7 mouse cellular contexts compared by ENCODE assay signal in genomic region chr1:44101448-44102225, GRCm38 (mm10). TPM values are rescaled to one million over a fixed set of nuclear protein-coding genes. Genes with fewer than 3 reads are reported as not detected.
DNase-seq lines count a peak whose midpoint lies in the region; ATAC-seq and TF ChIP-seq lines count a peak whose summit lies in the region.

No protein-coding gene starts in this region.

- DNase-seq in adrenal gland, adult 8-10 months = peak; percentile 12
- DNase-seq in embryonic facial prominence, embryonic 10.5 days (ENCODE audit: low spot score) = peak; percentile 59
- peak; percentile 37 for DNase-seq in heart, postnatal 0 days (ENCODE audit: low spot score)
- peak; percentile 18 for DNase-seq in layer of hippocampus, adult 9-11 months
- DNase-seq in lung, postnatal 36 days = peak; percentile 25
- DNase-seq in right cerebral cortex, postnatal 14 days = peak; percentile 7

- H3K4me2 ChIP-seq in heart, postnatal 0 days (ENCODE audit: low read depth, low read length) = peak overlapping the region; percentile 89

- H3K36me3 ChIP-seq in ES-Bruce4 (ENCODE audit: control insufficient read depth, insufficient read depth, low read length, poor library complexity, severe bottlenecking) = peaks cover 11% of the 10 kb centered on the region
- peaks cover 43% of the 10 kb centered on the region for H3K36me3 ChIP-seq in embryonic facial prominence, embryonic 10.5 days (replicated peaks)
- peaks cover 16% of the 10 kb centered on the region for H3K36me3 ChIP-seq in heart, postnatal 0 days (replicated peaks; ENCODE audit: control insufficient read depth, insufficient read depth, low read length)

- peak; percentile 73 for ATAC-seq in heart, postnatal 0 days (ENCODE audit: insufficient read depth, low read depth)

- TF ChIP-seq CTCF in ES-Bruce4 (IDR thresholded peaks at IDR 0.05; ENCODE audit: low read depth, low read length) = no peak
- no peak for TF ChIP-seq CTCF in heart, postnatal 0 days (IDR thresholded peaks at IDR 0.05; ENCODE audit: low read depth)

- no peaks in the 10 kb centered on the region for H3K27me3 ChIP-seq in ES-Bruce4 (ENCODE audit: control insufficient read depth, insufficient read depth, low read length, poor library complexity, severe bottlenecking)
- no peaks in the 10 kb centered on the region for H3K27me3 ChIP-seq in embryonic facial prominence, embryonic 10.5 days (replicated peaks; ENCODE audit: low read depth, poor library complexity, severe bottlenecking)
- no peaks in the 10 kb centered on the region for H3K27me3 ChIP-seq in heart, postnatal 0 days (ENCODE audit: control insufficient read depth, insufficient read depth, low read length)

- H3K9ac ChIP-seq in ES-Bruce4 (ENCODE audit: low read depth, poor library complexity, severe bottlenecking) = peak overlapping the region; percentile 85
- H3K9ac ChIP-seq in heart, postnatal 0 days (replicated peaks; ENCODE audit: low read depth, low read length) = peak overlapping the region; percentile 85

- no peak for TF ChIP-seq POLR2A in ES-Bruce4 (IDR thresholded peaks at IDR 0.05; ENCODE audit: insufficient read depth, low read length)

- H3K9me3 ChIP-seq in ES-Bruce4 (replicated peaks; ENCODE audit: control insufficient read depth, insufficient read depth, low read length, poor library complexity, severe bottlenecking) = no peaks in the 10 kb centered on the region; the same call in 1 of the 2 replicates
- no peaks in the 10 kb centered on the region for H3K9me3 ChIP-seq in embryonic facial prominence, embryonic 10.5 days
- no peaks in the 10 kb centered on the region for H3K9me3 ChIP-seq in heart, postnatal 0 days (replicated peaks; ENCODE audit: control insufficient read depth, low read length)

- H3K4me1 ChIP-seq in ES-Bruce4 (ENCODE audit: control insufficient read depth, insufficient read depth, low read length) = no peaks in the 10 kb centered on the region
- H3K4me1 ChIP-seq in embryonic facial prominence, embryonic 10.5 days = peaks cover 13% of the 10 kb centered on the region
- peaks cover 5% of the 10 kb centered on the region; the same call in 1 of the 2 replicates for H3K4me1 ChIP-seq in heart, postnatal 0 days (ENCODE audit: control insufficient read depth, insufficient read depth)

- H3K4me3 ChIP-seq in ES-Bruce4 (ENCODE audit: low read depth, low read length) = peak overlapping the region; percentile 95
- peak overlapping the region; percentile 78 for H3K4me3 ChIP-seq in embryonic facial prominence, embryonic 10.5 days
- peak overlapping the region; percentile 97 for H3K4me3 ChIP-seq in heart, postnatal 0 days (ENCODE audit: low read depth, low read length)

- TF ChIP-seq EP300 in ES-Bruce4 (IDR thresholded peaks at IDR 0.05; ENCODE audit: insufficient read depth, low read depth, low read length) = no peak
- no peak for TF ChIP-seq EP300 in heart, postnatal 0 days (IDR thresholded peaks at IDR 0.05; ENCODE audit: low read depth)

- no peak overlapping the region for H3K27ac ChIP-seq in ES-Bruce4 (ENCODE audit: insufficient read depth, low read length)
- peak overlapping the region; percentile 93 for H3K27ac ChIP-seq in embryonic facial prominence, embryonic 10.5 days (replicated peaks)
- H3K27ac ChIP-seq in heart, postnatal 0 days (ENCODE audit: low read depth) = peak overlapping the region; percentile 97

- under 1% methylated on average over 55 of the region's 55 CpGs for WGBS in embryonic facial prominence, embryonic 10.5 days
- under 1% methylated on average over 49 of the region's 55 CpGs for WGBS in heart, postnatal 0 days

RNA-seq across cellular contexts. Expression of gene Tex30, which starts 0.6 kb away (rescaled TPM):
- 48.5 and 49.6 TPM in 2 replicates for polyA plus RNA-seq in ES-Bruce4 (2011; ENCODE audit: insufficient read depth, insufficient read length, low read depth, missing spikeins)
- 10 to 100 TPM in 1 of 4 experiments, 1 to 10 TPM in 3; 8.2 to 12.6 (median 9.0) TPM for total RNA-seq in adrenal gland, adult 8-10 months (2022)
- 106 and 112 TPM in 2 replicates for polyA plus RNA-seq in embryonic facial prominence, embryonic 10.5 days (2016; fragmentation: Nextera tagmentation; extraction: Ambion mirVana)
- total RNA-seq in heart, postnatal 0 days (2014; rRNA removed; ENCODE audit: low replicate concordance) = 17.7 and 54.1 TPM in 2 replicates
- polyA plus RNA-seq in heart, postnatal 0 days (2015; fragmentation: Nextera tagmentation; extraction: Ambion mirVana) = 35.5 and 42.7 TPM in 2 replicates

RNA-seq across cellular contexts. Expression of gene Kdelc1, which starts 17.0 kb away (rescaled TPM):
- 31.5 and 31.6 TPM in 2 replicates for polyA plus RNA-seq in ES-Bruce4 (2011; ENCODE audit: insufficient read depth, insufficient read length, low read depth, missing spikeins)
- total RNA-seq in adrenal gland, adult 8-10 months (2022) = 10 to 100 TPM; 17.3 to 23.7 (median 19.4) TPM
- 68.2 and 70.1 TPM in 2 replicates for polyA plus RNA-seq in embryonic facial prominence, embryonic 10.5 days (2016; fragmentation: Nextera tagmentation; extraction: Ambion mirVana)
- total RNA-seq in heart, postnatal 0 days (2014; rRNA removed; ENCODE audit: low replicate concordance) = 14.2 and 20.2 TPM in 2 replicates
- 25.4 and 30.2 TPM in 2 replicates for polyA plus RNA-seq in heart, postnatal 0 days (2015; fragmentation: Nextera tagmentation; extraction: Ambion mirVana)

RNA-seq across cellular contexts. Expression of gene Bivm, which starts 17.1 kb away (rescaled TPM):
- polyA plus RNA-seq in ES-Bruce4 (2011; ENCODE audit: insufficient read depth, insufficient read length, low read depth, missing spikeins) = 44.1 and 50.2 TPM in 2 replicates
- total RNA-seq in adrenal gland, adult 8-10 months (2022) = 10 to 100 TPM; 15.5 to 26.8 (median 20.7) TPM
- polyA plus RNA-seq in embryonic facial prominence, embryonic 10.5 days (2016; fragmentation: Nextera tagmentation; extraction: Ambion mirVana) = 25.4 and 26.6 TPM in 2 replicates
- 5.1 and 20.2 TPM in 2 replicates for total RNA-seq in heart, postnatal 0 days (2014; rRNA removed; ENCODE audit: low replicate concordance)
- polyA plus RNA-seq in heart, postnatal 0 days (2015; fragmentation: Nextera tagmentation; extraction: Ambion mirVana) = 9.2 and 9.9 TPM in 2 replicates

RNA-seq across cellular contexts. Expression of gene Gm8251, which starts 39.9 kb away (rescaled TPM):
- not detected in 2 replicates for polyA plus RNA-seq in ES-Bruce4 (2011; ENCODE audit: insufficient read depth, insufficient read length, low read depth, missing spikeins)
- total RNA-seq in adrenal gland, adult 8-10 months (2022) = under 1 TPM in 2 of 4 experiments, not detected in 2; 0.03 to 0.06 TPM
- polyA plus RNA-seq in embryonic facial prominence, embryonic 10.5 days (2016; fragmentation: Nextera tagmentation; extraction: Ambion mirVana) = 0.19 and 0.24 TPM in 2 replicates
- total RNA-seq in heart, postnatal 0 days (2014; rRNA removed; ENCODE audit: low replicate concordance) = not detected in 2 replicates
- polyA plus RNA-seq in heart, postnatal 0 days (2015; fragmentation: Nextera tagmentation; extraction: Ambion mirVana) = not detected in 2 replicates

RNA-seq across cellular contexts. Expression of gene Ercc5, which starts 45.9 kb away (rescaled TPM):
- 59.9 and 66.9 TPM in 2 replicates for polyA plus RNA-seq in ES-Bruce4 (2011; ENCODE audit: insufficient read depth, insufficient read length, low read depth, missing spikeins)
- total RNA-seq in adrenal gland, adult 8-10 months (2022) = 10 to 100 TPM; 20.7 to 27.1 (median 23.2) TPM
- polyA plus RNA-seq in embryonic facial prominence, embryonic 10.5 days (2016; fragmentation: Nextera tagmentation; extraction: Ambion mirVana) = 21.5 and 24.5 TPM in 2 replicates
- 12.1 and 39.8 TPM in 2 replicates for total RNA-seq in heart, postnatal 0 days (2014; rRNA removed; ENCODE audit: low replicate concordance)
- 9.3 and 10.7 TPM in 2 replicates for polyA plus RNA-seq in heart, postnatal 0 days (2015; fragmentation: Nextera tagmentation; extraction: Ambion mirVana)

Comparison
In these comparisons a context has a peak if more than half of its experiments do, and no peak if none do; other contexts are left out.
1. DNase-seq: peak in every context shown above with its lines; median percentile 59 in embryonic facial prominence, embryonic 10.5 days; 37 in heart, postnatal 0 days; 25 in lung, postnatal 36 days; 18 in layer of hippocampus, adult 9-11 months; 12 in adrenal gland, adult 8-10 months; 7 in right cerebral cortex, postnatal 14 days.